Mouse (Mus musculus): ENCODE results near the gene Galk1. TPM values are rescaled to one million over a fixed set of nuclear protein-coding genes. Genes with fewer than 3 reads are reported as not detected.
A peak's percentile ranks its signal among the peaks of the same experiment; 100 is the strongest.

Galk1 gene
- polyA plus RNA-seq, 1 experiment from 2014 or later: 190 TPM

GRCm38 (mm10) chr11:115999538-116000143 is 12.9 kb downstream of the Galk1 start:
- Histone ChIP-seq H3K4me3 (ENCODE audit: low read length) (no peak overlapping the region), H3K27me3 (ENCODE audit: control insufficient read depth, insufficient read depth, low read depth, low read length) (peaks cover 4% of the 10 kb centered on the region; the same call in 1 of the 2 replicates), H3K9me3 (ENCODE audit: control insufficient read depth, low read length) (peaks cover 3% of the 10 kb centered on the region; the same call in 1 of the 2 replicates), H3K27ac (ENCODE audit: low read length) (no peak overlapping the region), H3K4me1 (replicated peaks; ENCODE audit: control insufficient read depth, insufficient read depth, low read length) (peaks cover 2% of the 10 kb centered on the region; the same call in 1 of the 2 replicates), H3K4me2 (ENCODE audit: low read depth, low read length) (no peak overlapping the region), H3K36me3 (ENCODE audit: control insufficient read depth, insufficient read depth, low read length) (no peaks in the 10 kb centered on the region), H3K9ac (ENCODE audit: low read length) (no peak overlapping the region)
- 15% methylated on average over 14 of the region's 14 CpGs for WGBS
- ATAC-seq (ENCODE audit: low read depth): peak; percentile 15; the same call in 1 of the 2 replicates

GRCm38 (mm10) chr11:115999027-115999426 is 13.5 kb downstream of the Galk1 start:
- WGBS: 50% methylated on average over 7 of the region's 7 CpGs
- Histone ChIP-seq H3K27me3 (ENCODE audit: control insufficient read depth, insufficient read depth, low read depth, low read length) (peaks cover 4% of the 10 kb centered on the region; the same call in 1 of the 2 replicates), H3K4me1 (replicated peaks; ENCODE audit: control insufficient read depth, insufficient read depth, low read length) (no peaks in the 10 kb centered on the region), H3K9me3 (ENCODE audit: control insufficient read depth, low read length) (peaks cover 3% of the 10 kb centered on the region; the same call in 1 of the 2 replicates), H3K9ac (ENCODE audit: low read length) (no peak overlapping the region), H3K36me3 (ENCODE audit: control insufficient read depth, insufficient read depth, low read length) (no peaks in the 10 kb centered on the region), H3K4me2 (ENCODE audit: low read depth, low read length) (no peak overlapping the region), H3K4me3 (ENCODE audit: low read length) (no peak overlapping the region), H3K27ac (ENCODE audit: low read length) (no peak overlapping the region)
- ATAC-seq (ENCODE audit: low read depth): no peak

DNA sequence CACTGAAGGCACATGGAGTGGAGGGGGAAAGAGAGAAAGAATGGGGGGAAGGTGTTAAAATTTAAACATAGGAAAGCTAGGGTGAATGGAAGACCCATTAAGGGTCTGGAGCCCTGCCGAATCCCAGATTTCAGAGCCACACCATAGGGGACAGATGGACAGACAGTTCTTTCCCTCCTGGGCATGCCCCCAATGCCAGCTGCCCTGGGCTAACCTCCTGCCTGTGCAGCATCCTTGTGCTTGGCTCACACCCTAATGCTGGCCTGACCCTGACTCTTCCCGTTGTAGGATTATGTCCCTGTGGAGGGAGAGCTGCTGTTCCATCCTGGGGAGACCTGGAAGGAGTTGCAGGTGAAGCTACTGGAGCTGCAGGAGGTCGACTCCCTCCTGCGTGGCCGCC is 14.9 kb downstream of the Galk1 start:
- Histone ChIP-seq H3K27ac (ENCODE audit: low read length) (no peak overlapping the region), H3K4me2 (ENCODE audit: low read depth, low read length) (no peak overlapping the region), H3K9ac (ENCODE audit: low read length) (no peak overlapping the region), H3K9me3 (ENCODE audit: control insufficient read depth, low read length) (no peaks in the 10 kb centered on the region), H3K4me1 (replicated peaks; ENCODE audit: control insufficient read depth, insufficient read depth, low read length) (no peaks in the 10 kb centered on the region), H3K27me3 (ENCODE audit: control insufficient read depth, insufficient read depth, low read depth, low read length) (peaks cover 4% of the 10 kb centered on the region; the same call in 1 of the 2 replicates), H3K36me3 (ENCODE audit: control insufficient read depth, insufficient read depth, low read length) (no peaks in the 10 kb centered on the region), H3K4me3 (ENCODE audit: low read length) (no peak overlapping the region)
- WGBS: 64% methylated on average over 5 of the region's 5 CpGs
- no peak for ATAC-seq (ENCODE audit: low read depth)

- 69% methylated on average over 4 of the region's 4 CpGs for WGBS
- H3K36me3 ChIP-seq (ENCODE audit: control insufficient read depth, insufficient read depth, low read length): no peaks in the 10 kb centered on the region
- no peaks in the 10 kb centered on the region for H3K9me3 ChIP-seq (ENCODE audit: control insufficient read depth, low read length)
- H3K27ac ChIP-seq (ENCODE audit: low read length): no peak overlapping the region
- H3K27me3 ChIP-seq (ENCODE audit: control insufficient read depth, insufficient read depth, low read depth, low read length): peaks cover 4% of the 10 kb centered on the region; the same call in 1 of the 2 replicates
- no peak for ATAC-seq (ENCODE audit: low read depth)
- H3K9ac ChIP-seq (ENCODE audit: low read length): no peak overlapping the region
- no peak overlapping the region for H3K4me2 ChIP-seq (ENCODE audit: low read depth, low read length)
- no peaks in the 10 kb centered on the region for H3K4me1 ChIP-seq (replicated peaks; ENCODE audit: control insufficient read depth, insufficient read depth, low read length)
- H3K4me3 ChIP-seq (ENCODE audit: low read length): no peak overlapping the region
Measured at GRCm38 (mm10) chr11:115997047-115997446, 15.5 kb downstream of the Galk1 start.

DNA sequence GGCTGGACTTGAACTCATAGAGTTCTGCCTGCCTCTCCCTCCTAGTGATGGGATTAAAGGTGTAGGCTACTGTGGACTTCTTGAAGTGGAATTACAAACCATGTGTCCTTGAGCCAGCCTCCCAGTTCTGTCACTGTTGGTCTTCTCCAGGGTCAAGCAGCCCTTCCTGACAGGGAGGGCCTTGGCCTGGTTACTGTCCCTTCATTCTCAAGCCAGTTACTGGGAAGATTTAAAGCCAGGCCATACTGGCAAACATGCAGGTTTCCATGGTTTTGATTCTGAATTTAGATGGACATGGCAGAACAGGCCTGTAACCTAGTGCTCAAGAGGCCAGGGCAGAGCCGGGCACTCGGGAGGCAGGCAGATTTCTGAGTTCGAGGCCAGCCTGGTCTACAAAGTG is 17.3 kb downstream of the Galk1 start:
- Histone ChIP-seq H3K27me3 (ENCODE audit: control insufficient read depth, insufficient read depth, low read depth, low read length) (peaks cover 3% of the 10 kb centered on the region; the same call in 1 of the 2 replicates), H3K4me3 (ENCODE audit: low read length) (no peak overlapping the region), H3K27ac (ENCODE audit: low read length) (no peak overlapping the region), H3K36me3 (ENCODE audit: control insufficient read depth, insufficient read depth, low read length) (no peaks in the 10 kb centered on the region), H3K9me3 (ENCODE audit: control insufficient read depth, low read length) (no peaks in the 10 kb centered on the region), H3K9ac (ENCODE audit: low read length) (no peak overlapping the region), H3K4me2 (ENCODE audit: low read depth, low read length) (no peak overlapping the region), H3K4me1 (replicated peaks; ENCODE audit: control insufficient read depth, insufficient read depth, low read length) (no peaks in the 10 kb centered on the region)
- ATAC-seq (ENCODE audit: low read depth): no peak
- WGBS: 85% methylated on average over 3 of the region's 3 CpGs

GRCm38 (mm10) chr11:115992098-115992497 is 20.4 kb downstream of the Galk1 start:
- Histone ChIP-seq H3K27ac (ENCODE audit: low read length) (no peak overlapping the region), H3K27me3 (ENCODE audit: control insufficient read depth, insufficient read depth, low read depth, low read length) (no peaks in the 10 kb centered on the region; the same call in 1 of the 2 replicates), H3K4me2 (ENCODE audit: low read depth, low read length) (no peak overlapping the region), H3K9ac (ENCODE audit: low read length) (no peak overlapping the region), H3K4me1 (replicated peaks; ENCODE audit: control insufficient read depth, insufficient read depth, low read length) (no peaks in the 10 kb centered on the region), H3K4me3 (ENCODE audit: low read length) (no peak overlapping the region), H3K36me3 (ENCODE audit: control insufficient read depth, insufficient read depth, low read length) (no peaks in the 10 kb centered on the region), H3K9me3 (ENCODE audit: control insufficient read depth, low read length) (no peaks in the 10 kb centered on the region)
- no peak for ATAC-seq (ENCODE audit: low read depth)
- 41% methylated on average over 4 of the region's 4 CpGs for WGBS

GRCm38 (mm10) chr11:115989686-115990085 is 22.8 kb downstream of the Galk1 start:
- Histone ChIP-seq H3K9me3 (ENCODE audit: control insufficient read depth, low read length) (no peaks in the 10 kb centered on the region), H3K4me3 (ENCODE audit: low read length) (no peak overlapping the region), H3K27me3 (ENCODE audit: control insufficient read depth, insufficient read depth, low read depth, low read length) (no peaks in the 10 kb centered on the region; the same call in 1 of the 2 replicates), H3K4me1 (replicated peaks; ENCODE audit: control insufficient read depth, insufficient read depth, low read length) (no peaks in the 10 kb centered on the region), H3K9ac (ENCODE audit: low read length) (no peak overlapping the region), H3K36me3 (ENCODE audit: control insufficient read depth, insufficient read depth, low read length) (no peaks in the 10 kb centered on the region), H3K4me2 (ENCODE audit: low read depth, low read length) (peak overlapping the region; percentile 9; the same call in 1 of the 2 replicates), H3K27ac (ENCODE audit: low read length) (no peak overlapping the region)
- 36% methylated on average over 13 of the region's 15 CpGs for WGBS
- no peak for ATAC-seq (ENCODE audit: low read depth)

GRCm38 (mm10) chr11:115983291-115983690 is 29.2 kb downstream of the Galk1 start:
- no peak overlapping the region for H3K9ac ChIP-seq (ENCODE audit: low read length)
- no peak overlapping the region for H3K27ac ChIP-seq (ENCODE audit: low read length)
- no peak overlapping the region for H3K4me2 ChIP-seq (ENCODE audit: low read depth, low read length)
- no peak for ATAC-seq (ENCODE audit: low read depth)
- H3K4me1 ChIP-seq (replicated peaks; ENCODE audit: control insufficient read depth, insufficient read depth, low read length): no peaks in the 10 kb centered on the region
- no peak overlapping the region for H3K4me3 ChIP-seq (ENCODE audit: low read length)
- H3K27me3 ChIP-seq (ENCODE audit: control insufficient read depth, insufficient read depth, low read depth, low read length): 0 out of 2 replicates have a peak, but pooled peaks cover 4% of the 10 kb centered on the region
- H3K9me3 ChIP-seq (ENCODE audit: control insufficient read depth, low read length): no peaks in the 10 kb centered on the region
- H3K36me3 ChIP-seq (ENCODE audit: control insufficient read depth, insufficient read depth, low read length): no peaks in the 10 kb centered on the region
- WGBS: 75% methylated on average over 8 of the region's 8 CpGs

- Histone ChIP-seq H3K9ac (ENCODE audit: low read length) (no peak overlapping the region), H3K4me2 (ENCODE audit: low read depth, low read length) (no peak overlapping the region), H3K27ac (ENCODE audit: low read length) (no peak overlapping the region), H3K27me3 (ENCODE audit: control insufficient read depth, insufficient read depth, low read depth, low read length) (peaks cover 12% of the 10 kb centered on the region), H3K4me3 (ENCODE audit: low read length) (no peak overlapping the region), H3K36me3 (ENCODE audit: control insufficient read depth, insufficient read depth, low read length) (no peaks in the 10 kb centered on the region), H3K9me3 (ENCODE audit: control insufficient read depth, low read length) (no peaks in the 10 kb centered on the region), H3K4me1 (replicated peaks; ENCODE audit: control insufficient read depth, insufficient read depth, low read length) (no peaks in the 10 kb centered on the region)
- 86% methylated on average over 15 of the region's 15 CpGs for WGBS
- no peak for ATAC-seq (ENCODE audit: low read depth)
Measured at GRCm38 (mm10) chr11:115982472-115982871, 30.0 kb downstream of the Galk1 start.
